Mouse (Mus musculus) embryonic facial prominence, embryonic 15.5 days (tissue): Measurements from ENCODE around the gene Zfp819. TPM values are rescaled to one million over a fixed set of nuclear protein-coding genes. Genes with fewer than 3 reads are reported as not detected.
A peak's percentile ranks its signal among the peaks of the same experiment; 100 is the strongest.

Experiments used
- ATAC-seq: fragments of 200-750 bp; cut with Nextera tagmentation; 2 replicates; pipeline ENCODE4 v1.8.0; 2017; ENCODE audit warnings: low read depth, moderate TSS enrichment; ENCODE audit not compliant: insufficient number of reproducible peaks, low FRiP score, low TSS enrichment
- H3K27ac ChIP-seq: fragments of 300-500 bp; sonication (generic); replicated peaks from 2 replicates; pipeline ENCODE4 v1.5.1; 2015; ENCODE audit warnings: mild to moderate bottlenecking, inconsistent platforms
- H3K27me3 ChIP-seq: fragments of 300-500 bp; sonication (generic); 2 replicates; pipeline ENCODE4 v1.6.1; 2015; ENCODE audit warnings: inconsistent platforms
- H3K36me3 ChIP-seq: fragments of 300-500 bp; sonication (generic); 2 replicates; pipeline ENCODE4 v1.6.1; 2015; ENCODE audit warnings: mild to moderate bottlenecking, inconsistent platforms
- H3K4me1 ChIP-seq: fragments of 300-500 bp; sonication (generic); 2 replicates; pipeline ENCODE4 v1.6.1; 2015; ENCODE audit warnings: inconsistent platforms
- H3K4me2 ChIP-seq: fragments of 300-500 bp; sonication (generic); replicated peaks from 2 replicates; pipeline ENCODE4 v1.6.1; 2015; ENCODE audit warnings: mild to moderate bottlenecking, inconsistent platforms
- H3K4me3 ChIP-seq: fragments of 300-500 bp; sonication (generic); replicated peaks from 2 replicates; pipeline ENCODE4 v1.5.1; 2015; ENCODE audit warnings: mild to moderate bottlenecking, inconsistent platforms
- H3K9ac ChIP-seq: fragments of 300-500 bp; sonication (generic); 2 replicates; pipeline ENCODE4 v1.6.1; 2015; ENCODE audit warnings: inconsistent platforms
- H3K9me3 ChIP-seq: fragments of 300-500 bp; sonication (generic); replicated peaks from 2 replicates; pipeline ENCODE4 v1.6.1; 2016; ENCODE audit warnings: inconsistent platforms
- WGBS: fragments of 180-500 bp; shearing (Covaris S2); methylation state at CpG from one replicate; pipeline ENCODE4 v1.1.7; 2015; 5-methylcytosine and 5-hydroxymethylcytosine counted together
- polyA plus RNA-seq: library from polyadenylated mRNA; unstranded; fragments of >200 nt; fragmentation: Nextera tagmentation; extraction: Ambion mirVana; gene quantifications from 2 replicates; pipeline ENCODE4 v1.2.1, GENCODE M21; 2015

Gene Zfp819
- polyA plus RNA-seq = 0.24 and 0.45 TPM in 2 replicates

DNA sequence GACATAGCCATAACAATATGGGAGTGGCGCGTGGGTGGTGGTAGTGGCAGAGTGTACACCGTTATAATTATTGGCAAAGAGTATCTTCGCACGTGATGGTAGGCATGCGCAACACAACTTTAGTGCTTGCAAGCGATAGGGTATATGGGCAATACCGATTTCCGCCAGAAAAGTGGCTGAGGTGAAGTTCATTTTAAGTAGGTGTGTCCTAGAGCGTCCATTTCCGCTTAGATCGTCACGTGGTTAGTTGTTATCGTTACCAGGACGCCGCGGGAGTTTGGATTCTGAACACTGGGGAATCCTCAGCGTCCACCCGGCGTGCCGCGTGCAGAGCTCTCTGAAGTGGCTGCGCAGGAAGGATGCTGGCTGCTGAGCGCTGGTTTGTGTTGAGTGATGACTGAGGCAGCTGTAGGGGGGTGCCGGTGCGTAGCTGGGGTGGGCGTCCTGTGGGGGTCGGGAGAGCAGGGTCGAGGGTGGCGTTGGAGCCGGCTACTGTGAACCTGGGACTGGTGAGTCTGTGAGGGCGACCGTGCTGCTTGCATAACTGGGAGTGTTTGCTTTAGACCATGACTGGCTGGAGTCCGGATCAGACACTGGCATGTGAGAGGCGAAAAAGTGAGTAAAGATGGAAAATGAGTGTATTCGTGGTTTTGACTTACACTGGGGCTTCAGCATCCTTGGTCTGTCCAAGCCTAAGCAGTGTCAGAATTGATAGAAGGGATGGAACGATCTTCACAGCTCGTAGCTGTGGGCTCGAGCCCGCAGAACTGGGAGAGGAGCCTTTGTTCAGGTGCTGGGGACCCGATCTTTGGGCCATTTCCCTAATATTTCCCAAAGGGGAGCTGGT is at the start of gene Zfp819:
Zfp819 (plus strand) TSS at position 274 of the 847 bp plus-strand sequence.
- Histone ChIP-seq H3K4me2 (peak within 1 kb of the TSS; percentile 73), H3K9me3 (no peaks in the 10 kb centered on the region), H3K27ac (no peak within 1 kb of the TSS), H3K4me3 (peak within 1 kb of the TSS; percentile 37), H3K9ac (no peak within 1 kb of the TSS; the same call in 1 of the 2 replicates), H3K27me3 (peaks cover 10% of the 10 kb centered on the region), H3K4me1 (peaks cover 8% of the 10 kb centered on the region), H3K36me3 (no peaks in the 10 kb centered on the region)
- WGBS = 14% methylated on average over 41 of the region's 41 CpGs
- peak; percentile 73 for ATAC-seq

- ATAC-seq = peak; percentile 85
- peaks cover 14% of the 10 kb centered on the region for H3K4me1 ChIP-seq
- no peaks in the 10 kb centered on the region for H3K9me3 ChIP-seq
- peaks cover 15% of the 10 kb centered on the region for H3K36me3 ChIP-seq
- WGBS = under 1% methylated on average over 27 of the region's 27 CpGs
- peak within 1 kb of the TSS; percentile 79 for H3K4me2 ChIP-seq
- peak within 1 kb of the TSS; percentile 73 for H3K4me3 ChIP-seq
- peak within 1 kb of the TSS; percentile 64 for H3K9ac ChIP-seq
- H3K27me3 ChIP-seq = no peaks in the 10 kb centered on the region
- peak within 1 kb of the TSS; percentile 89 for H3K27ac ChIP-seq
Observed at GRCm38 (mm10) chr7:43562006-43562633, 44.8 kb upstream of the Zfp819 start, which contains the start of gene Zfp658. TSS of gene Zfp658 (plus strand) at chr7:43562256.

DNA sequence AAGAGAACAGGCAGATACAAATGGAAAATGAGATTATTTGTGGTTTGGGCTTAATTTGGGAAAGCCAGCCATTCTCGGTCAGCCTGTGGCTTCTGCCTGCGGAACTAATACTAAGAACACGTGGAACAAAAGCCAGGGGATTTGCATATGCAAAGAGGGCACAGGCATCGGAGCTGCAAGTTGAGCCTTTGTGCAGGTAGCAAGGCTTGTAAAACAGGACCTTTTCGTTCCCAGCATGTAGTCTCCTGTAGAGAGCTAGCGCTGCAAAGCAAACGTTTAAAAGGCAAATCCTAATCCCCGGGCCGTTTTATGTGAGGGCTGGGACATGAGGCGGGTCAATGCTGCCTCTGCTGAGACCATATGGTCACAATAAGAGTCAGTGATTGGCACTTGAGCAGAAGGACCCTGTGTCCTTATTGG is 44.3 kb upstream of the Zfp819 start:
- peak overlapping the region; percentile 89 for H3K27ac ChIP-seq
- H3K4me1 ChIP-seq = peaks cover 14% of the 10 kb centered on the region
- peaks cover 20% of the 10 kb centered on the region for H3K36me3 ChIP-seq
- ATAC-seq = no peak
- H3K4me3 ChIP-seq = peak overlapping the region; percentile 73
- H3K4me2 ChIP-seq = peak overlapping the region; percentile 79
- WGBS = under 1% methylated on average over 10 of the region's 10 CpGs
- no peaks in the 10 kb centered on the region for H3K27me3 ChIP-seq
- H3K9me3 ChIP-seq = no peaks in the 10 kb centered on the region
- peak overlapping the region; percentile 64 for H3K9ac ChIP-seq

- Histone ChIP-seq H3K27me3 (no peaks in the 10 kb centered on the region), H3K9ac (no peak overlapping the region), H3K4me3 (peak overlapping the region; percentile 73), H3K36me3 (peaks cover 26% of the 10 kb centered on the region), H3K4me1 (peaks cover 14% of the 10 kb centered on the region), H3K27ac (no peak overlapping the region), H3K4me2 (peak overlapping the region; percentile 79), H3K9me3 (no peaks in the 10 kb centered on the region)
- WGBS = 43% methylated on average over 6 of the region's 6 CpGs
- no peak for ATAC-seq
Observed at GRCm38 (mm10) chr7:43563300-43563699, 43.7 kb upstream of the Zfp819 start.

- WGBS = 82% methylated on average over 2 of the region's 2 CpGs
Observed at GRCm38 (mm10) chr7:43571216-43571615, 35.8 kb upstream of the Zfp819 start.

DNA sequence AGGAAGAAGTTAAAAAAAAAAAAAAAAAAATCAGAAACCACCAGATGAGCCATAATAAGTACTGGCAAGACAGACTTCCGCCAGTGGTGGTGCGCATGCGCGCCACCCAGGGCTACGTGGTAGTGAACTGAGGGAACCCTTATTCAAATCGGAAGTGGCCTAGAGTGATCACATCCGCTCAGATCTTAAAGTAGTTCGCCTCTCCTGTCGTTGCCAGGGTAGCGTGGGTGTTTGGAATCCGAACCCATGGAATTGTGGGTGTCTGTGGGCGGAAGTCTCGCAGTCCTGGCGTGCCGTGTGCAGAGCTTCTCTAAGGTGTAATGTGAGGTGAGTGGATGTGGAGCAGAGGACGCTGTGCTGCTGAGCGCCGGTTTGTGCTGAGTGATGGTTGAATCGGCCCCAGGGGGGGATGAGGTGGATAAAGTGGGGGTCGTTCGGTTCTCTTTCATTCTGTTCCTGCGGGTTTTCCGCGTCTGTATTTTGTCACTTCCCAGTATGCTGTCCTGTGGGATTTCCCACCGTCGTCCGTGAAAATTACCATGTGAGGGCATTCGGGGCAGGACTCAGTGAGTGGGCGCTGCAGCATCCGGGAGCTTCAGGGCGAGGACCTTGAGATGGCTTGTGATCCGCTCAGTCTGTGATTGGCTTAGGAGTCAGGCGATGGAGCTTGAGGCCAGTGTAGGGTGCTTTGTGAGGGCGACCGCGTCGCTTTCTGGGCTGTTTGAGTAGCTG is 27.4 kb upstream of the Zfp819 start, which contains the start of gene Zfp719:
Zfp719 (plus strand) TSS at position 171 of the 732 bp plus-strand sequence.
- Histone ChIP-seq H3K4me3 (peak within 1 kb of the TSS; percentile 75), H3K9ac (peak within 1 kb of the TSS; percentile 75), H3K36me3 (peaks cover 13% of the 10 kb centered on the region), H3K4me1 (peaks cover 19% of the 10 kb centered on the region), H3K27ac (peak within 1 kb of the TSS; percentile 91), H3K4me2 (peak within 1 kb of the TSS; percentile 76), H3K27me3 (no peaks in the 10 kb centered on the region), H3K9me3 (no peaks in the 10 kb centered on the region)
- peak; percentile 96 for ATAC-seq
- WGBS = under 1% methylated on average over 37 of the region's 37 CpGs

More at GRCm38 (mm10) chr7:43571216-43571615, 35.8 kb upstream of the Zfp819 start:
- no peaks in the 10 kb centered on the region for H3K27me3 ChIP-seq
- no peaks in the 10 kb centered on the region for H3K4me1 ChIP-seq
- H3K4me2 ChIP-seq = no peak overlapping the region
- H3K36me3 ChIP-seq = peaks cover 66% of the 10 kb centered on the region
- H3K9me3 ChIP-seq = no peaks in the 10 kb centered on the region
- H3K4me3 ChIP-seq = no peak overlapping the region
- ATAC-seq = no peak
- H3K9ac ChIP-seq = no peak overlapping the region
- H3K27ac ChIP-seq = no peak overlapping the region

DNA sequence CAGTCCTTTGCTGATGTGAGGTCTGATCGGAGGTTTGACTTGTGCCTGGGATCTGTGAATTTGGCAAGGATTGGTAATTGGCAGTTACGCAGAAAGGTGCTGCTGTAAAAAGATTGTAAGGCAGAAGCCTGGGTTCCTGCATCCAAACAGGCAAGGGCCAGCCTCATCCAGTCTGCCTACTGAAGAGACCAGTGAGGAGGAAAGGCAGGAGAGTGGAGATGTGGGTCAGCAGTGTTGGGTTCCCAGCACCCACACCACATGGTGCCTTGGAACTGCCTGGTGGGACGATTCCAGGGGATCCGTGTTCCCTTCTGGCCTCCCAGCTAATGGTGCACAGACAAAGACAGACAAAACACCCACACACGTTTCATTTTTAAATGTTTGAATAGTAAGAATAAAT is 26.4 kb upstream of the Zfp819 start:
- peak overlapping the region; percentile 91; the same call in 1 of the 2 replicates for H3K27ac ChIP-seq

GRCm38 (mm10) chr7:43584790-43585189 is 22.2 kb upstream of the Zfp819 start:
- Histone ChIP-seq H3K4me2 (no peak overlapping the region), H3K36me3 (peaks cover 60% of the 10 kb centered on the region), H3K27ac (no peak overlapping the region), H3K27me3 (no peaks in the 10 kb centered on the region), H3K9ac (no peak overlapping the region), H3K4me1 (peaks cover 15% of the 10 kb centered on the region), H3K9me3 (no peaks in the 10 kb centered on the region), H3K4me3 (no peak overlapping the region)
- ATAC-seq = no peak
- 91% methylated on average over 5 of the region's 5 CpGs for WGBS

More for the DNA sequence above, 26.4 kb upstream of the Zfp819 start:
- ATAC-seq = no peak
- Histone ChIP-seq H3K9ac (no peak overlapping the region; the same call in 1 of the 2 replicates), H3K9me3 (no peaks in the 10 kb centered on the region), H3K4me1 (peaks cover 19% of the 10 kb centered on the region), H3K36me3 (peaks cover 18% of the 10 kb centered on the region), H3K27me3 (no peaks in the 10 kb centered on the region), H3K4me2 (peak overlapping the region; percentile 76), H3K4me3 (peak overlapping the region; percentile 75)
- 57% methylated on average over 5 of the region's 5 CpGs for WGBS

GRCm38 (mm10) chr7:43601884-43602283 is 5.1 kb upstream of the Zfp819 start:
- Histone ChIP-seq H3K27ac (no peak overlapping the region), H3K27me3 (no peaks in the 10 kb centered on the region), H3K4me1 (peaks cover 2% of the 10 kb centered on the region), H3K4me2 (no peak overlapping the region), H3K9me3 (no peaks in the 10 kb centered on the region), H3K36me3 (no peaks in the 10 kb centered on the region), H3K4me3 (no peak overlapping the region), H3K9ac (no peak overlapping the region)
- WGBS = 36% methylated on average over 5 of the region's 5 CpGs
- ATAC-seq = no peak

GRCm38 (mm10) chr7:43607743-43608287 is 846 bp downstream of the Zfp819 start:
- H3K4me3 ChIP-seq = no peak overlapping the region
- no peak for ATAC-seq
- H3K4me1 ChIP-seq = peaks cover 8% of the 10 kb centered on the region
- no peaks in the 10 kb centered on the region for H3K9me3 ChIP-seq
- H3K9ac ChIP-seq = no peak overlapping the region
- peaks cover 10% of the 10 kb centered on the region for H3K27me3 ChIP-seq
- H3K36me3 ChIP-seq = no peaks in the 10 kb centered on the region
- no peak overlapping the region for H3K27ac ChIP-seq
- WGBS = 41% methylated on average over 5 of the region's 5 CpGs
- H3K4me2 ChIP-seq = no peak overlapping the region
